Mouse (Mus musculus) gastrocnemius, postnatal 14 days (tissue): Measurements from ENCODE around the gene 1190002N15Rik. TPM values are rescaled to one million over a fixed set of nuclear protein-coding genes. Genes with fewer than 3 reads are reported as not detected.

ENCODE experiments used
- DNase-seq: peaks from one replicate; pipeline ENCODE4 v3.0.0; 2021; ENCODE audit warnings: mixed read lengths
- intact Hi-C: fragments of 180-260 bp; cut with DNase I; formaldehyde crosslinking; loops from one replicate; pipeline ENCODE4 v1.15.1; 2025; ENCODE audit warnings: low total_unique reads
- long read RNA-seq, 2 experiments: library from polyadenylated mRNA; stranded (forward); transcript quantifications; one replicate each; pipeline ENCODE4 v2.0.0; 2021
- total RNA-seq, 2 experiments: library from RNA; stranded (reverse); gene quantifications; 2 replicates each; pipeline ENCODE4 v1.2.3; 2021

The 1190002N15Rik gene
- 10 to 100 TPM in 1 of 2 experiments, 1 to 10 TPM in 1; 8.1 to 12.4 TPM for total RNA-seq
- long read RNA-seq, experiment 1, partial matches to known transcripts, result 0 of 2 reads
- long read RNA-seq, experiment 1, other reads (novel, unspliced or antisense), result 0 of 2 reads
- long read RNA-seq, experiment 2, transcript 1190002N15Rik-201 (3 exons, 3,950 nt), result major isoform, 12 of 13 reads
- long read RNA-seq, experiment 2, partial matches to known transcripts, result 0 of 13 reads
- long read RNA-seq, experiment 2, other reads (novel, unspliced or antisense), result 1 of 13 reads

DNA sequence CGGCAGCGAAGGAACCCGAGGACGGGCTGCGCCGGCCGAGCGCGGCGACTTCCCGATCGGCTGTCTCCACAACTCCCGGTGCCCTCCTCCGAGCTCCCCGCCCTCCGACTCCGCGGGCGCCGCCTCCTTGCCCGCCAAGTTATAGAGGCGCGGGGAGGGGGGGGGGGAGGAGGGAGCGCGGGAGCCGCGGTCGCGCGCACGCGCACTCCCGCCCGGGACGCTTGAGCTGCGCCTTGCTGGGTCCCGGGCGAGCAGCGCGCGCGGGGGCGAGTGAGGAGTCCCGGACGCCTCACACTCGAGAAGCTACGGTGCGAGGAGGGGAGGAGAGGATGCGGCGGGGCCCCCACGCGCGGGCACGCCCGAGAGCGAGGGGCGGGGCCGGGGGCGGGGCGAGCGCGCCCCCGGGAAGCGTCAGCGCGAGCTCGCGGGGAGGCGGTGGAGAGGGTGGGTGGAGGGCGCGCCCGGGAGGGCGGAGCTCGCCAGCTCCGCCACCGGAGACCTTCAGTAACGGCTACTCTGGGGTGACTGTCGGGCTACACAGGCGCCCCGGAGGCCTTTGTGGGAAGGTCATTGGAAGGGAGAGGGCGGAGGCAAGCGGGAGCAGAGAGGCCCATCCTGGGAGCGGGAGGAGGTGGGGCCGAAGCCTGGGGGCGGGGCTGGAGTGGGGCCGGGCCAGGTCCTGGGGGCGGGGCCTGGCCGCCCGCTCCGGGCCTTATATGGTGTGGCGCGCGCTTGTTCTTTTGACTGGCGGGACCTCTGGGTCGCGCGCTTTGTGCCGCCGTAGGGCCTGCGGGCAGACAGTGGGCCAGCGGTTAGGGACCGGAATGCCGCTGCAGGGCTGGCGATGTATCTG, at the start of gene 1190002N15Rik:
Gene 1190002N15Rik (minus strand): TSS at position 112 of the 853 bp plus-strand sequence.
- intact Hi-C loops, result loop anchor here (10.0 kb wide), 1 partner anchor 113 kb away; no protein-coding TSS in a partner anchor
- peak; percentile 95 for DNase-seq

DNA sequence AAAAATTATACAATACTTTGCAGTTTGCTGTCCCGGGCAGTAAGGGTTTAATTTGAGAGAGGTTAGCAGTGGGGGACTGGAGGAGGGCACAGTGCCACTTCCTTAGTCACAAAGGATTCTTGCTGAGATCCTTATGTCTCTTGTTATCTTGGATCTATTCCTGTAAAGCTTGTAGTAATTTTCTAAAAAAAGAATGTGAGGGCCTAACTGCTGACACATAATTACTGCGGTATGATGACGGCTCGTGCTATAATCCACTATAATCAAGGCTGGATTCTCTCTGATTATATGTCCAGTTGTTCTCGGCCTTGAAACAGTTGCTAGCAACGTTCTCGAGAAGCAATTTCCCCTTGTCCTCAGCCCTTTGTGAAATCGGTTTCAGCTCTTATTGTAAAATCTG, 44.4 kb upstream of the 1190002N15Rik start:
- no peak for DNase-seq
- intact Hi-C loops, result no loop called here

GRCm38 (mm10) chr9:94581661-94582060, 43.8 kb upstream of the 1190002N15Rik start:
- intact Hi-C loops, result no loop called here
- DNase-seq, result no peak

DNA sequence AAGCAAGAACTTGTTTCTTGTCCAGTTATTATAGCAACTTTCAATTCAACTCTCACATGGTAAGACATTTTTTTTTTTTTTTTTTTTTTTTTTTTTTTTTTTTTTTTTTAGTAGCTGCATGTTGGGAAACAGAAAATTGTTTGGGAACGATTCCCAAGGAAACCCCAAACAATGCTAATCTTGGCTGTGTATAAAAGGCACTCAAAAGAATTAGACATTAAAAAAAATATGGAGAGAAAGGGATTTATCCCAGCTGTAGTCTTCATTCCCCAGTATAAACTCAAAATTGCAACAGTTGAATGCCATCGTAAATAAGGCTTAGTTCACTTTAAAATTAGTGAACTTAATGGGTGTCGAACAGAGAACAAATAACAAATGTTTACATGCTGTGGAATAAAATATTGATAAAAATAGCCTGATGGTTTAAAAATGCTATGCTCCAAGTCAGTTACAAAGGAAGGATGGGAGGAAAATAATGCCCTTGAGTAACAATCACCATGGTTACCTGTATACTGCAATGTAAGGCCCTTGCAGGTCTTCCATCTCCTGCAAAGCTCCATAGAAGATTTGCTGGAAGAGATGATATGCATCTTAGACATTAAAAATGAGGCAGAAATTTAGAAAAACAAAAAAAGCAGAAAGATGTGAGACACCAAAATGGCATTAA, 42.3 kb upstream of the 1190002N15Rik start:
- no peak for DNase-seq
- intact Hi-C loops, result no loop called here

DNA sequence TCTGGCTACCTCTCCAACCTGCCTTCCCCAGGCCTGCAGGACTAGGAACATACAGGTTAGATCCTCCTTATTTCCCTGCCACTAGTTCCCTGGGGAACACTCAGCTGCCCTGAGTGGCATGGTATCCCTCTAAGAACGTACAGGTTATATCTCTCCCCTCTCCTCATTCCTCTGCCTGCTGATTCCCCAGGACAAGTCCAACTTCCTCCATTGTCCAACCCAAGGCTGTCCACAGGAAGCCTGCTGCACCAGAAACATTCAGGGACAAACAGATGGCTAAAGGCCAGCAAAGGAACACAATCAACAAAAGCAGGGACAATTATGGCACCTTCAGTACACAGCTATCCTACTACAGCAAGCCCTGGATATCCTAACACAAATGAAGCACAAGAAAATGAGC, 33.9 kb upstream of the 1190002N15Rik start:
- intact Hi-C loops, result no loop called here

DNA sequence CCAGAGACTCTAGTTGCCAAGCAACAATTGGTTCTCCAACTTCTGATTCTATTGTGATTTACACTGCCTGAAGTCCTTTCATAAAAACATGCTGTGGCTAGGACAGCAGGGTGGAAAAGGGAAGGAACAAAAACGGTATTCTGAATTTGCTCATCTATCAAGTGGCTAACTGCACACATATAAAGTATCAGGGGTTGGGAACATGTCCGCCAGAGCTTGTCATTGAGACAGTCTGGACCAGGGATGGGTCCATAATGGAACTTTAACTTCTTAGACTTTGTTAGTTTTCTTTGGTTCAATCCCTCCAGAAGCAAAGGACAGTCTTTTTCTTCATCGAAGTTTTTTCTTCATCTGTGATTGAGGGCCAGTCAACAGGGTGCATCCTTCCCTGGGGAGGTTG, 30.5 kb upstream of the 1190002N15Rik start:
- intact Hi-C loops, result no loop called here
- no peak for DNase-seq

More for the DNA sequence above, 33.9 kb upstream of the 1190002N15Rik start:
- DNase-seq, result no peak

DNA sequence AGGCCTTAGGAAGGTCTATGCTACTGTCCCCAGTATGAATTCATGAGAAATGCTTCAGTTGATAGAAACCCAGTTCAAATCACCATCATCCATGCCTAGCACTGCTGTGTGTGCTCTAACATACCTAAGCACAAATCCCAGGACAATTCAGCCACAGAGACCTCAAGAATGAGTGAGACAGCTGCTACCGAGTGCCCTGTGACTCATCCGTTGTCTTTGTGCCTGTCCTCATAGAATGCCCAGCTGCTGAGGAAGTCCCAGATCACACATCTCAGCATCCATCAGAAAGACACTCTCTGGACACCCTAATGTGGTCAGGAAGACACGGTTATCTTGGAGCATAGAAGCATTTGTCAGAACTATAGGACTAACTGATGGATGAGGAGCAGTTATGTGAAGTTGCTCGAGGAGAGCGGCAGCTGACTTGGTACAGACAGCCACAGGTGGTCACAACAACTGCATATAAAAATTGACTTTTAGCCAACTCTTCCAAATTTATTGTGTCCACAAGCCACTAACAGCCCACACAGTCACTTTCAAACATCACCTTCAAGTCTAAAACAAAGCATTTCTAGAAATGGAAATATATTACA, 29.9 kb upstream of the 1190002N15Rik start:
- no peak for DNase-seq
- intact Hi-C loops, result no loop called here

GRCm38 (mm10) chr9:94556776-94557514, 19.1 kb upstream of the 1190002N15Rik start:
- intact Hi-C loops, result no loop called here
- no peak for DNase-seq

DNA sequence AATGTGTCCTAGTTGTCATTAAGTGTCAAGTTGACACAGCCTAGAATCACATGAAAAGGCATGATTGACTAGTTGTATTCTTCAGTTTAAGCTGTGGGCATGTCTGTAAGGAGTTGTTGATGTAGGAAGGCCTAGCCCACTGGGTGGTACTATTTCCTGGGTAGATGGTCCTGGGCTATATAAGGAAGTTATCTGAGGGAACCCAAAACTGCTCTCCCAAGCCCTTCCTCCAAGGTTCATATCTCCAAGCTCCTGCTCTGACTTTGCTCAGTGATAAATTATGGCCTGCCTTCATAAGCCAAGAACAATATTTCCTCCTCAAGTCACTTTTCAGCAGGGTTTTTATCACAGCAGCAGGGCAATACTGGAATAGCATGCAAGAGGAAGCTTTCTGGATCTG, 18.4 kb upstream of the 1190002N15Rik start:
- DNase-seq, result no peak
- intact Hi-C loops, result no loop called here

GRCm38 (mm10) chr9:94550493-94551095, 12.7 kb upstream of the 1190002N15Rik start:
- DNase-seq, result no peak
- intact Hi-C loops, result no loop called here

- intact Hi-C loops, result no loop called here
- DNase-seq, result no peak
Observed at GRCm38 (mm10) chr9:94543881-94544280, 6.0 kb upstream of the 1190002N15Rik start.

DNA sequence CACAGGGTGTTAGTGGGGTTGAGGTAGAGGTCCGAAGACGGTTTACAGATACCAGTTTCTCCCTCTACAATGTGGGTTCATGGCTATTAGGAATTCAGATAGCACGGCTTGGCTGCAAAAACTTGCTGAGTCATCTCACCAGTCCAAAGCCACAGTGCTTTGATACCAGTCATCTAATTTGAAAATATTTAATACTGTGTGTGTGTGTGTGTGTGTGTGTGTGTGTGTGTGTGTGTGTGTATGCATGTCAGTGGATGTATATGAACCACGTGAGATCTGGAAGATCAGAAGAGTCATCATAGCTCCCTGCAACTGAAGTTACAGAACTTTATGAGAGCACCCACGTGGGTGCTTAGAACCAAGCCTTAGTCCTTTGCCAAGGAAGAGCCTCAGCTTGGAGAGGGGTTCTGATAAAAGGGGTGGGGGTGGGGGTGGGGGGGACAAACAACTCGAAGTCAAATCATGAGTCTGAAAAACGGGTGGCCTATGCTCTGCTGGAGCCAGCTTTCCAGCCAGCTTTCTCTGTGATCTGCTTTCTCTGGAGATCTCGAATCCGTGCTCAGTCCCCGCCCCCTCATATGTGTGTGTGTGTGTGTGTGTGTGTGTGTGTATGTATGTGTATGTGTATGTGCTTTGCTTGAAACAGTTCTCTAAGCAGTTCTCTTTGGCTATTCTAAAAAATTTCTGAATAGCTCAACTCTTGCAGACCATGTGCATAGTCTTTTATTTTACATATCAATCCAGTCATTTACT, 2.6 kb upstream of the 1190002N15Rik start:
- intact Hi-C loops, result no loop called here
- DNase-seq, result no peak

GRCm38 (mm10) chr9:94539346-94539865, 1.5 kb upstream of the 1190002N15Rik start:
- DNase-seq, result no peak

GRCm38 (mm10) chr9:94538823-94539143, 902 bp upstream of the 1190002N15Rik start:
- intact Hi-C loops, result loop anchor here (10.0 kb wide), 1 partner anchor 114 kb away; no protein-coding TSS in a partner anchor
- DNase-seq, result no peak

More at GRCm38 (mm10) chr9:94539346-94539865, 1.5 kb upstream of the 1190002N15Rik start:
- intact Hi-C loops, result loop anchor here (10.0 kb wide), 1 partner anchor 115 kb away; no protein-coding TSS in a partner anchor

GRCm38 (mm10) chr9:94537051-94537917, 597 bp downstream of the 1190002N15Rik start:
- intact Hi-C loops, result loop anchor here (10.0 kb wide), 1 partner anchor 112 kb away; no protein-coding TSS in a partner anchor
- peak; percentile 69 for DNase-seq

GRCm38 (mm10) chr9:94536261-94536905, 1.5 kb downstream of the 1190002N15Rik start:
- intact Hi-C loops, result loop anchor here (10.0 kb wide), 1 partner anchor 112 kb away; no protein-coding TSS in a partner anchor
- no peak for DNase-seq
